Mouse (Mus musculus) brain, embryonic 14.5 days (tissue): ENCODE measurements around the gene Slc25a19. TPM values are rescaled to one million over a fixed set of nuclear protein-coding genes. Genes with fewer than 3 reads are reported as not detected.
"Not testable (repeated sequence)": the region's sequence is repeated elsewhere in the genome, so short reads cannot be mapped to it uniquely, and the experiment has no call there.

Experiments
- DNase-seq: peaks from one replicate; pipeline ENCODE4 v3.0.0-alpha.2; 2011; ENCODE audit warnings: low read depth
- CTCF ChIP-seq: fragments of 200-500 bp; IDR thresholded peaks from 2 replicates; pipeline ENCODE4 v1.5.1; 2012; ENCODE audit warnings: inconsistent platforms, mild to moderate bottlenecking, moderate library complexity, borderline replicate concordance; ENCODE audit not compliant: insufficient read depth, insufficient read length; ENCODE audit errors: extremely low read depth
- POLR2A ChIP-seq: fragments of 200-500 bp; IDR thresholded peaks from 2 replicates; pipeline ENCODE4 v1.6.1; 2012; ENCODE audit warnings: mild to moderate bottlenecking, inconsistent platforms, borderline replicate concordance; ENCODE audit not compliant: poor library complexity, insufficient read depth, insufficient read length, severe bottlenecking; ENCODE audit errors: extremely low read depth
- polyA plus RNA-seq: library from polyadenylated mRNA; depleted of rRNA; stranded (reverse); fragments of >200 nt; gene quantifications from 2 replicates; pipeline ENCODE4 v1.2.3, GENCODE M21; 2012

Slc25a19 gene
- polyA plus RNA-seq, 1 experiment: 55.1 TPM

- TF ChIP-seq CTCF (no peak), POLR2A (no peak)
- no peak for DNase-seq
Observed at GRCm38 (mm10) chr11:115654128-115654527, 26.0 kb upstream of the Slc25a19 start.

- no peak for DNase-seq
Observed at GRCm38 (mm10) chr11:115653194-115653593, 25.1 kb upstream of the Slc25a19 start.

DNA sequence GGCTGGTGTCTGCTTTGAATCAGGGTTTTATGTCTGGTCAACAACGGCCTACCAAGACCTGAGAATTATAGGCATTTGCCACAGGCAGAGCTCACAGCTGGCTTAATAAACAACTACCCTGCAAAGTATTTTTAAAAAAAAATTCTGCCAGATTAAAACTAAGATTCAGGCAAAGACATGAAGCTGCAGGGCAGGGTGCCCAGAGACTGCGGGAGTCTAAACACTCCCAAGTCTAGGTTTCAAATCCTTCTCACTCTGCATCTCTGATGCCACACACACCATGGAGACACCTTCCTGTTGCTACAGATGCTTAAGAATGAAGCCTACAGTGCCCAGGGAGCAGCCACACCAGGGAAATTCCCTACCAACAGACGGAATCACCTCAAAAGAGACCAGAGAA is 23.6 kb upstream of the Slc25a19 start:
- DNase-seq: no peak
- TF ChIP-seq POLR2A (no peak), CTCF (no peak)

More at GRCm38 (mm10) chr11:115653194-115653593, 25.1 kb upstream of the Slc25a19 start:
- TF ChIP-seq POLR2A (no peak), CTCF (no peak)

- TF ChIP-seq CTCF: no peak
- no peak for TF ChIP-seq POLR2A
- peak; percentile 82 for DNase-seq
Observed at GRCm38 (mm10) chr11:115649706-115650105, 21.6 kb upstream of the Slc25a19 start.

- DNase-seq: peak; percentile 90
- TF ChIP-seq POLR2A: no peak
- peak; percentile 72; the same call in 1 of the 2 replicates for TF ChIP-seq CTCF
Observed at GRCm38 (mm10) chr11:115647459-115647858, 19.4 kb upstream of the Slc25a19 start.

DNA sequence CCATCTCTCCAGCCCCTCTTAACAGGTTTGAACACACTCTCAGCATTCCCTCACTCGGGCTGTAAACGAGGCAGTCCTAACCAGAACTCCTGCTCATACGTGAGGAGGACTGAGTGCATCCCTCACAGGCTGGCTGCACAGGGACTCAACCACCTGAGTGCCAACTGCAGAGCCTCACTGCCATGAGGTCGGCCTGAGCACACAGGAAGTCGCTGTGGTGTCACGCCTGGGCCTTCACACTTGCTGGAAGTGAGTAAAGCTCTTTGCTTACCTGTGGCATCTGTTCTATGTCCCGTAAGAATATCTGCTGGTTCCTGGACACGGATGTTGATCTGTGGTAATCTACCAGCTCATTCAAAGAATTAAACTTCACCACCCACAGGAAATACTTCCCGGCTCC is 18.3 kb upstream of the Slc25a19 start:
- TF ChIP-seq CTCF: no peak
- TF ChIP-seq POLR2A: no peak

GRCm38 (mm10) chr11:115645498-115645897 is 17.4 kb upstream of the Slc25a19 start:
- DNase-seq: not testable (repeated sequence)

More for the DNA sequence above, 18.3 kb upstream of the Slc25a19 start:
- no peak for DNase-seq

GRCm38 (mm10) chr11:115644308-115644707 is 16.2 kb upstream of the Slc25a19 start:
- DNase-seq: no peak
- TF ChIP-seq POLR2A (no peak), CTCF (no peak)

DNA sequence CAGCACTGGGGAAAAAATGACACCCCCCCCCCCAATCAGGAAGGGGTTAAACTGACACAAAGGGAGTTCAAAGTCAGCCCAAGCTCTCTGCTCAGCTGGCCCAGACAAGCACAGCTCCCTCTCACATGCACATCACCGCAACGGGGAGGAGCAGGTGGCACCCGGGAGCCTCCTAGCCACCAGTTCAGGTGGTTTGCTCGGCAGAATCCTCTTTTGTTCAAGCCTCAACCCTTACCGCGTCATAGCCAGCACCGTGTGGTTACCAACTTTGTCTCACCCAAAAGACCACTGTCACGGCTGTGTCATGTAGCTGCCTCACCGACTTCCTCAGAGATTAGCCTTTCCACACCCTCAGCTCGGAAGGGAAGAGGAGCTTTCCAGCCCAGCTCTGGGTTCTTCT is 15.2 kb upstream of the Slc25a19 start:
- DNase-seq: no peak
- TF ChIP-seq CTCF (no peak), POLR2A (no peak)

- TF ChIP-seq CTCF (no peak), POLR2A (no peak)
- no peak for DNase-seq
Observed at GRCm38 (mm10) chr11:115642705-115643104, 14.6 kb upstream of the Slc25a19 start.

GRCm38 (mm10) chr11:115641664-115642036 is 13.6 kb upstream of the Slc25a19 start:
- no peak for TF ChIP-seq POLR2A
- no peak for TF ChIP-seq CTCF
- no peak for DNase-seq

DNA sequence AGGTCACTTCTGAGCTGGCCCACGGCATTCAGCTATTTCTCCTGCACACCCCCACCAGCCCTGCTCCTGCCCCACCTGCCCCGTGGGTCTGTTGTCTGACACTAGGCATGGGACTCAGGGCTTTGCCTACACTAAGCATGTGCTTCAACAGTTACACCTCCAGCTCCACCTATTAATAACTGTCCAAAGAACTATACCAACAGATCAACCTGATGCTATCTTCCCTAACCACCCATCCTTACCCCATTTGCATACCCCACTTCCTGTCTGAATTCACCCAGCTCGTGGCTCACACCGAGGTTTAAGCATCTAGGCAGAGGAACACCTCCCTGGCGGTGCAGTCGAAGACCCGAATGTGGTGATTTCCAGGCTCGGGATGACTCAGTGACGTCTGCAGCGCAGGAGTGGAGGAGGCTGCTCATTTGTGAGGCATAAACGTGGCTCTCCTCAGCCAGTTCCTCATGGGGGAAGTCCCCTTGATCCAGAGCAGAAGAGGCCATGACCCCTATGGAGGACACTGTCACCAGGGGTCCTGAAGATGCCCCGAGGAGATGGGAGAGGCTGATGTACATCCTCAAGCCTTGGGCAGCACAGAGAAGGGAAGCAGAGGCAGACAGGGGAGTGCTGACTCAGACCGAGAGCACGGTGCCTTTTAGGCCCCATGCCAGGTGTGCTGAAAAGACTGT is 13.0 kb upstream of the Slc25a19 start:
- no peak for DNase-seq
- TF ChIP-seq CTCF: no peak
- no peak for TF ChIP-seq POLR2A
